Mouse (Mus musculus) urinary bladder, postnatal 25 days (tissue): ENCODE results near the gene Gtf3c6.
A peak's percentile ranks its signal among the peaks of the same experiment; 100 is the strongest.

Experiments used
- DNase-seq: peaks from one replicate; pipeline ENCODE4 v3.0.0; 2022; ENCODE audit warnings: low spot score

The Gtf3c6 gene

DNA sequence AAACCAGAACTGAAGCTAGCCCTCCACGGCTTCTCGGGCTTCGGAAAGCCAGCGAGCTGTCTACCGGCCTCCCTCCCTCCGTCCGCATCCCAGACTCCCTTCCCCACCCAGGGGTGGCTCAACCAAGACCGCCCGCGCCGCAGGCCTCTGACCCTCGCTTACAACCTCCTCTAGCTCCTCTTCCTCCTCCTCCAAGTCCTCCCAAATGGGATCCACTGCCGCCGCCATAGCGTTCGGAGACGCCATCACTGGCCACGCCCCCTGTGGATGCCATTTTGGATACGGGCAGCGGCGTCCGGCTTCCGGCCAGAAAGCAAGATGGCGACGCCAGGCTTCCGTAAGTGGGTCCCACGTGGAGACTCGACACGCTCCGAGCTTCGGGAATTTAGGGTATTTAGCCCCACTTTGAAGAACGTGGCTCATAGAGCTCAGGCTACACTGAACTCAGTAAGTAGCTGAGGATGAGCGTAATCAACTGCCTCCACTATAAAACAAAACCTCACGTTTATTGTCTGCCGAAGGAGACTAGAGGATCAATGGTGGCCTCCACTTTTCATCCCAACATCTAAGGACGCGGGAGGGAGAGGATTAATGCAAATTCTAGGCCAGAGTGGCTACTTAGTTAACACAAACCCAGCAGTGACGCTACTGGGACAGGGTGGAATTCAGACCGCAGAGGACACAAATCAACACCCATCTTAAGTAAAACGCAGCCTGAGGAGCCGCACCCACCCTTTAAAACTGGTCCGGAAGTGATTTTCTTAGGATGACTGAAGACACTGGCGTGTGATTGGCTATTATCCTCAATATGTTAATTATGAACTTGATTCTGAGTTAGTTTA, at the start of gene Gtf3c6:
Gene Gtf3c6 (minus strand): TSS at position 695 of the 842 bp plus-strand sequence.
- peak; percentile 95 for DNase-seq

DNA sequence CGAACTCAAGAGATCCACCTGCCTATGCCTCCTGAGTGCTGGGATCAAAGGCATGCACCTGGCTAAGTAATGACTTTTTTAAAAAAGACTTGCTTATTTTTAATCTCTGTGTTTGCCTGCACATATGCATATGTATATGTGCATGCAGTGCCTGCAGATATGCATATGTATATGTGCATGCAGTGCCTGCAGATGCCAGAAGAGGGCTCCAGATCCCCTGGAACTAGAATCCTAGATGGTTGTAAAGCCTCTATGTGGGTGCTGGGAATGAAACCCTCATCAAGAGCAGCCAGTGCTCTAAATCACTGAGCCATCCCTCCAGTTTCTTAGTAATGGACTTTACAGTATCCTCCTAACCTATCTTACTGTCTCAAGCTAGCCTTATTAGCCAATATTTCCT, 48.1 kb upstream of the Gtf3c6 start:
- no peak for DNase-seq

DNA sequence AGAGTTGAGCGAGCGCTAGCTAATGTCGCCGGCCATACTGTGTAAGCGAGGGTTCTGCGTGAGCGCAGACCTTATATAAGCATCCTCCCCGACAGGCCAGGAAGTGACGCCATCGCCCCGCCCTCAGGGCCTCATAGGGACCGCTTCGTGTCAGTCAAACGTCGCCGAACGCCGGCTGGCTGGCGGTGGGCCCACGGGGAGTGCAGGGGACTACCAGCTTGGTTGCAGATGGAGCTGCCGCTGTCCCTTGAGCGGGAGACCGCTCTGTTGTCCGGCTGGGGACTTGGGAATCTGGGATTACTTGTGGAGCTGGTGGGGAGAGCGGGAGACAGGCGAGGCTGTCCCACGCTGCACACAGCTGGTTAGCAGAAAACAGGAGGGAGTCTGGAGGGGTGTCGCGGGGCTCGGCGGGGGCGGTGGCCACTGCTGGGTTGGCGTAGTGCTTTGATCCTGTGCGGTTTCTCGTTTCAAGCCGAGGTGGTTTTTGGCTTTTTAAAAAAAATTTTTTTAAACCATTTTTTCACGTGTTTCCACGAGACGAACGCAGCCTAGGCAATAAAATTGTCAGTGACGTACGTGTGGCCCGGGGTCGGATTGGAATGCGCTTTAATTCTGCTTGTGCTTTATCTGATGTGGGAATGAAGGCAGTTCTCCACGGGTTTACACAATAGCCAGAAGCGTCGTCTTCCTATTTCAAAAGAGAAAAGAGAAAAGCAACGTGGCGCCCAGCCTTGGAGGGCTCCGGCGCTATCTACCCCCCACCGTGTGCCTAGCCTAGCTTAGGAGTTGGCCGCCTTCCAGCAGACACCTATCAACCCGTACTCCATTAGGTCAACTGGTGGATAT, 44.5 kb upstream of the Gtf3c6 start, which contains the start of gene Amd1:
Gene Amd1 (minus strand): TSS at position 47 of the 846 bp plus-strand sequence.
- DNase-seq: peak; percentile 100

DNA sequence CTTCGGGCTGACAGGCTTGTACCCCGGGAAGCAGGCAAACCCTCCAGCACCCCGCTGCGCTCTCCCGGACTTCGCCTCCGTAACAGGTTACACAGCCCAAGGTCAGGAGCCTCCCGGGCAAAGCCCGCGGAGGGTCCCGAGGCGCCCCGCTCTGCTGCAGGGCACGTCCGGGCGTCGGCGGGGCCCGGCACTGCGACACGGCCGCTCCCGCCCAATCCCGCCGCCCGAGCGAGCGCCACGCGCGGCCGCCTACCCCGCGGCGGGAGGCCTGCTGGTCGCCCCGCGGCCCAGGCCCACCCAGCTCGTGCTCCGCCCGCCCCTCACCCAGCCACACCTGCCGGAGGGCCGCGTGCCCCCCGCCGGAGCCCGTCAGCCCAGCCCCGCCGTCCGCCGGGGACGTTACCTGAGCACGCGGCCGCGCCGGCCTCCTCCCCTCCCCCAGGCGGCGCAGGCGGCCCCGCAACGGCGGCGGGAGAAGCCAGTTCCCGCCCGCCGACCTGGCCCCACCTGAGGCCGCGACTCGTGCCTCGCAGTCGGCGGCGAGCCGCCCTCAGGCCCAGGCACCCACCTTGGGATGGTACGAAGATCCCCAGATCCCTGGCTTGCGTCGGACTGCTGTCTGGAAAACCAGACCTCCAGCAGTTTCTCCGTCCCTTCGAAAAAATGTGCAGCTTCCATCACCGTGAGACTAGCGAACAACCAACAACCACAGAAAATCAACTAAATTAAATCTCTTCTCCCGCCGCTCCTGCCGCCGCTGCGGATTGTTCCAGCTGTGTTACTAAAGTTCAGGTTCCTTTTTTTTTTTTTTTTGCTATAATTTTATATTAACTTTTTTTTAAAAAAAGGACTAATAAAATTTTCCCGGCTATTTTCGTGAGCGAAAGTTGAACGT, 43.5 kb upstream of the Gtf3c6 start:
- peak; percentile 40 for DNase-seq

DNA sequence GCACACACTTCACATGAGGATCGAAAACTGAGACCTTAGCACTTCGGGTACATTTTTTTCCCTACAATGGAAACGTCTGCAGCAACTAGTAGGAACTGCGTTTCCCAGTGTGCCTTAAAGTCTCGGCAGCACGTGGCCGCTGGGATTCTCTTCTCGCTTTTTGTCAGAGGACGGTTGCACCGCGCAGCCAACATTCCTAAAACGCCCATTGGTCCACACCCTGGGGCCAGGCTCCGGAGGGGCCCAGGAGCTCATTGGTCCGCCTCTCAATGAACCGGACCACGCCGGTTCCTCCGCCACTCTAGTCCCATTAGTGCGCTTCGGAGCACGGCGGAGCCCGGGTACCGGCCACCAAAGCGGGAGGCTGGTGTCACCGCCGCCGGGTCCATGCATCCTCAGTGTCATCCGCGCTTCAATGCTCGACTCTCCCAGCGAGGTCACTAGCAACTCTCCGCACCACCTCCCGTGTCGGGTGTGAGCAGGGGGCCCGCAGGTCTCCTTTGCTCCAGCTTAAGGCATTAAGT, 42.8 kb upstream of the Gtf3c6 start:
- DNase-seq: peak; percentile 73

DNA sequence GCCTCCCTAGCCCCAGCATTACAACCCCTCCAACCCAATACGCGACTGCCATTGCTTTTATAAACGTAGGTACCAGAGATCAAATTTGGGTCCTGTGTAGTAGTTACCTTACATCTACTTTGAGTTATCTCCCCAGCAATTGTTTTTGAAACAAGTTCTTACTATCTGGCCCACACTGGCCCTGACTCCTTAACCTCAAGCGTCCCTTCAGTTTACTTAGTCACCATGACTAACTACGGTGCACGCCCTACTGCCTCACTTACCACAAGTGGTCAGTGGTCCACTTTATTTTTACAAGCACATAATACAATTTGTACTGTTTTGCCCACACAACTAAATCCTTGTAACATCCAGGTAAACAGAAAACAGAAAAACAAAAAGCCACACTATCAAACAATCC, 34.7 kb upstream of the Gtf3c6 start:
- no peak for DNase-seq

DNA sequence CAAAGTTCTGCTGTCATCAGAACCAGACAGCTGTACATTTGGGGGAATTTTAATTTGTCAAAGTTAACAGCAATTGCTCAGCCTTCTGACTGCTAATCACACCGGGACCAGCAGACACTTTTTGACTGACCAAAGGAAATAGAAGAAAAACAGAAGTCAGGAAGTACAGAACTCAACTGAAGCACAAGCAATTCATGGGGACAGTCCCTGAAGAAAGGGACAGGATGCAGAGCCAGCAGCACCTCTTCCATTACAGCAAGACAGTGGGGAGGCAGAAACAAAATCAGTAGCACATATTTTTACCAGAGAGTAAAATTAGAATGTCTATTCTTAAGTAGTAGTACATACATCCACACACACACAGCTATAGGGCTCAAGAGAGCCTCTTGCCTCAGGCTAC, 28.9 kb upstream of the Gtf3c6 start:
- no peak for DNase-seq

DNA sequence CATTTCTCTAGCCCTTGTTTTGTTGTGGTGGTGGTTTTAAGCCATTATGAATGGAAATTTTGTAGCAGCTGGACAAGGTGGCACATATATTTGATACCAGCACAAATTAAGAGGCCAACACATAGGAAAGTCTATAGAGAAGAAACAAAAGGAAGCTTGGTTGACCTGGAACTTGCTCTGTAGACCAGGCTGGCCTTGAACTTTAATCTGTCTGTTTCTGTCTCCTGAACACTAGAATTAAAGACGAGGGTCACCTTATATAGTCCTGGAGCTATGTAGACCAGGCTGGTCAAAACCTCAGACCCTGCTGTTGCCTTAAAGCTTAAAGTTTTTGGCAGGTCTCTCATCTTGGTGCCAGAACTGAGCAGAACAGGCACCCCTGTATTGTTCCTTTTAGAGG, 27.7 kb upstream of the Gtf3c6 start:
- DNase-seq: no peak

DNA sequence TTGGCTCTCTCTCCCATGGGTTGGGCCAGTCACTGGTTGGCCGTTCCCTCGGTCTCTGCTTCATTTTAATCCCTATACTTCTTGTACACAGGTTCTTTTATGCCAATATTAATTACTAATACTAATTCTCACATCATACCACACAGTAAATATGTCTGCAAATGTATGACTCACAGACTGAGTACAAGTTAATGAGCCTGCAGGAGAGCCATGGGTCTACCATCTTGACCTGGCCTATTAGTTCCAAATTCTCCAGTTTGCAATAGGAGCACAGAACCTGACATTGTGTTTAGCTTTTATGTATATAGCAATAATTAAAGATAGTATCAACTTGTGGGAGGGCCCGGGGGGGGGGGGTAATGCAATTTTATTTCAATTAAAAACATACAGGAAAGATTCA, 27.1 kb upstream of the Gtf3c6 start:
- no peak for DNase-seq

DNA sequence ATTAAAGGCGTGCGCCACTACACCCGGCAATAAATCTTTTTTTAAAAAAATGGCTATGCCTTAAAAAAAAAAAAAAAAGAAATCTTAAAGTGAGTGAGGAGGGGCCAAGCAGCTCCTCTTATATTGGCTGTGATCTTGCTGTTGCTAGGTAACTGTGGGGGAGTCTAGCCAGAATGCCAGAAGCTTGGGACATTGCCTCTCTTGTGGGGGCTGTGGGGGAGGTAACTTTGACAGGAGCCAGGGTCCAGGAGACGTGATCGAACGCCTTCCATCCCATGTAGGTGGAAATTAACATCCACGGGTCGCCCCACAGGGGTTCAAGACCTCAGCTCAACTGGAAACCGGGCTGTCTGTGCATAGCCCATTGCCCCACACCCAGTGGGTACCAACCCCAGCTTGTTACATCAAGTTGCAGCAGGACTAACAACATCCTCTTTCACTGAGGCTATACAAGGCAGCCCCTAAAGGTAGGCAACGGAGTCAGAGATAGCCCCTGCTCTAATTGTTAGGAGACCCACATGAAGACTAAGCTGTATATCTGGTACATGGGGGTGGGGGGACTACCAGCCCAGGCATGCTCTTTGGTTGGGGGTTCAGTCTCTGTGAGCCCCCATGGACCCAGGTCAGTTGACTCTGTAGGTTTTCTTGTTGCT, 26.4 kb upstream of the Gtf3c6 start:
- DNase-seq: no peak

DNA sequence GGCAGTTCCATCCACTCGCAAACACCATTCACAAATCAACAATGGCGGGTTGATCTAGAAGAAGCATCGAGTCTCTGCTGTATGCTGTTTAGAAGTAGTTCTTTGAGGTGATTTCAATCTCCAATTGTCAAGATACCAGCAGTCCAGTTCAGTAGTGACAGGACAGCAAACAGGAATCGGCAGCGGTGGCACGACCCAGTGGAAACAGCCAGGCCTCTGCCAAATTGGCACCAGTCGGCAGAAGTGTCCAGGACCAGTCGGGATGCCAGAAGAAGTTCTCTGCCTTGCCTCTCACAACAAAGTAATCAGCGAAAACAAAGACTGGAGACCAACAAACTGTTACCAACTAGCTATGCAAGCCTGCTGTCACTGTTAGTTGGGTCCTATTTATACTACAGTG, 25.7 kb upstream of the Gtf3c6 start:
- DNase-seq: no peak

DNA sequence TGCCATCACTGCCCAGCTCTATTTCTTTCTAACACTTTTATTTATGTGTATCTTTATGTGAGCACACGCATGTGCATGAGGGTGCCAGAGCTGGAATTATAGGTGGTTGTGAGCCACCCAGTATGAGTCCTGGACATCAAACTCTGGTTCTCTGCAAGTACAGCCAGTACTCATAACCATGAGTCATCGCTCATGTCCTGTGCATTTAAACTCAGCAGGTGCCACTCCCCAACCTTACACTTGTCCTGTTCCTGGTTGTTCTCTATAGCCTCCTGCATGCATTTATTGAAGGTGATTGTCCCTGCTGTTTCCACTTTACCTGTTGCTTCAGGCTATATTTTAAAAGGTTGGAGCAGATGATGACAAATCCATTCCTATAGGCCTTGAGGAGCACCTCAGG, 23.7 kb upstream of the Gtf3c6 start:
- DNase-seq: no peak

DNA sequence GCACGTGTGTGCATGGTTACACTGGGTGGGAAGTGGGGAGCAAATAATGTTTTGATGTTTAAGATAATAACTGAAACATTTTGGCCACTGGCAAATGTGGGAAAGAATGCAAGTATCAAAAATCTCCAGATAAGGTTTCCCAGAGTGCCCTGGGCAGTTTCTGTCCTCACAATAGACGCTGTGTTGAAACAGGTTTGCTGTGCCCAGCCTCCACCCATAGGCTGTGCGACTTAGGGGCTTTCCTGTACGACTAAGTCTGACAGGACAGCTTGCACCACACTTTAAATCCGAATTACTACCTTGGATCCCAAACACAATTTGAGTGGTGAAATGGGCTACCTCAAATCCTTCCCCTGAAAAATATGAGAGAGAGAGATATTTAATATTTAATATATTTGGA, 20.4 kb upstream of the Gtf3c6 start:
- no peak for DNase-seq

DNA sequence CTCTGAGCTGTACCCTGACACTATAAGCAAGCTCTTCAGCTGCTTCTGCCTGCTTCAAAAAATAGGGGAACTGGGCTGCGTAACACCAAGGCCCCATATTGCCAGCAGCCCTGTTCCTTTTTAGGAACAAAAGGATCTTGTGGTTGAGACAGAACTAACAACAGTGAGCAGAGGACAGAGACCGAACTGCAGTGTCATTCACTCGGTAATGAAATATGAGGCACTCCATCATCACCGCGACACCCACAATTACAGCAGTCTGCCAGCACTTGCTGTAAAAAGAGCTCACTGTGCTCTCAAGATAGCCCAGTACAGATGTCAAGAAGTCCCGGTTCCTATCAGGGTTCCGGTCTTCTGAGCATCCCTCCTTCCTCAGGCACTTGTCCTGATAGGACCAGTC, 18.1 kb upstream of the Gtf3c6 start:
- no peak for DNase-seq

DNA sequence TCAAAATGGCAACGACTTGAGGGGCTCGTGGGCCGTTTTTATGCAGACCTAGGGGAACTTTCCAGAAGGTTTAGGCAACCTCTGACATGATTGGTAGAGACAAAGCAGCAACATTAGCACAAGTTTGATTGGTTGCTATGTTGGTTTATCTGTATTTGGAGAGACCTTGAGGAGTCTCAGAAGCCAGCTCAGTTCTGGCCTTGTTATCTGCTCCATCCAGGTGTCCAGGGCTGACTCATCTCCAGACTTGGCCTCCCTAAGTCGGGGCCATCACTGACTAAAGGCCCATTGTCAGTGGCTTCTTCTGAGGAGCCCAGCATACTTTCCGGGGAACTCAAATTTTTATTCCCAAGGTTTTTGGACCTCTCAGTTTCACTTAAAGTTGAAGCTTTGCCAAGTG, 16.0 kb upstream of the Gtf3c6 start:
- no peak for DNase-seq

DNA sequence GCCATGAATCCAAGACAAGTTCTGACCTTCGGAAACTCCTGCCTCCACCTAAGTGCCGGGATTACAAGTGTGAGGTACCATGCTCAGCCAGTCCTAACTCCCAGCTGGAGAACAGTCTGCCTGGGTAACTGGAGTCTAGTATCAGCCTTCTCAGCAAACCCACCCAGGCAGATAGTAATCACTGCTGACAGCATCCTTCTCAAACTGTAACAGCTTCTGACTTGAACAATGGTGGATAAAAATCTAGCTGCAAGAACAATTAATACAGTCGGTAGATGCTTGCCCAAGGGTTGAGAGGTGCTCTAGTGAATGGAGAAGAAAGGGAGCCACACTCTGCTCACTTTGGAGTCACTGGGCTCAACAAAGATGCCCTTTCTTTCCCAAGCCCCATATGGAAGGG, 13.3 kb upstream of the Gtf3c6 start:
- DNase-seq: no peak

DNA sequence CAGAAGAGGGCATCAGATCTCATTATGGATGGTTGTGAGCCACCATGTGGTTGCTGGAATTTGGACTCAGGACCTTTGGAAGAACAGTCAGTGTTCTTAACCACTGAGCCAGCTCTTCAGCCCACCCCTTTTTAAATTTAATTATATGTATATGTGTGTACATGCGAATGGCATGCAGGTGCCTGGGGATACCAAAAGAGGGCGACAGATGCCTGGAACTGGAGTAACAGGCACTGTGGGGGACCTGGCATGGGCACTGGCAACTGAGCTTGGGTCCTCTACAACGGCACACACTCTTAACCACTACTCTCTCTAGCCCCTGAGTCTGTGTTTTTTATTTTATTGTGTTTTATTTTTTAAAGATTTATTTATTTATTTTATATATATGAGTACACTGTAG, 7.0 kb upstream of the Gtf3c6 start:
- no peak for DNase-seq

DNA sequence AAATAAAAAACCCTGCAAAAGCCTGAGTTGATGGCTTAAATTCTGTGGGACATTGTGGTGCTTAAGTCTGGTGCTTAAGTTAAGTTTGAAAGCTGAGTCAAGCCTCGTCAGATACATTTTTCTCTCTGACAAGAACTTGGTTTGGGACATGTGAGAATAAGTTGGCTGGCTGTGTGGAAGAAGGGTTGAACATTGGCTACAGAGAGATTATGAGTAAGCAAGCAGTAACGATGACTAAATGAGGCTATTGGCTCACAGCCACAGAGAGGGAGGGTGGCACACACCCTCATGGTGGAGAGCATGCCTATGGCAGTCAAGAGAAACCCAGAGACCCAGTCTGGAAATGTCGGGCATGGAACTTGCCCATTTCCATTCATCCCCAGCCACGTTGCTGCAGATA, 5.8 kb upstream of the Gtf3c6 start:
- DNase-seq: peak; percentile 35

DNA sequence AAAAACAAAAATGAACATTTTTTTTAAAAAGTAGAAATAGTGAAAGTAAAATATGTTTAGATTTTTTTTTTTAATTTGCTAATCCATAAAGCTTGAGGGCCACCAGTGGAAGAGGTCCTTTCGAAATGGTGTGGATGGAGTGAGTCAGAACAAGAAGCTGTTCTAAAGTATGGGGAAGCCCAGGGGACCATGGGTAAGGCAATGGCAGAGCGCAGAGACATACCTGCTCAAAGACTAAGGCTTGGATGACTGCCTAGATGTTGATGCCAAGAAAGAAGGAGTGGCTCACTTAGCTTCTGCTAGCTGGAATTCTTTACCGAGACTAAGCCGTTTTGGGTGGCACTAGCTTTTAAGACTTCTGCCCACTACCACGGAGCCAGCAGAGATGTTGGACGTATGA, 4.3 kb upstream of the Gtf3c6 start:
- no peak for DNase-seq

DNA sequence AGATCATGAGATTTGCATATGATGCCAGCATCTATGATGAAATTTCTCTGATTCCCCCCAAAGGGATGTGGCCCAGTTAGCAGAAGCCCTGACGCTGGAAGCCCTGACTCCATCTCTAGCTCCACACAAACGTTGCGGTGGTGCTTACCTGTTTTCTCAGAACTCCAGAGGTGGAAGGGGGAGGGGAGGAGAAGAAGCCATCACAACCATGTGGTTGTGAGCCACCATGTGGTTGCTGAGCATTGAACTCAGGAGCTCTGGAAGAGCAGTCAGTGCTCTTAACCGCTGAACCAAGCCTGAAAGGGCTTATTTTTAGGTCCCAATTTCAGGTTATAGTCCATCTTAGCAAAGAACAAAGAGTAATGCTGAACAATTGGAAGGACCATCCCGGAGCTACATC, 2.4 kb upstream of the Gtf3c6 start:
- no peak for DNase-seq

DNA sequence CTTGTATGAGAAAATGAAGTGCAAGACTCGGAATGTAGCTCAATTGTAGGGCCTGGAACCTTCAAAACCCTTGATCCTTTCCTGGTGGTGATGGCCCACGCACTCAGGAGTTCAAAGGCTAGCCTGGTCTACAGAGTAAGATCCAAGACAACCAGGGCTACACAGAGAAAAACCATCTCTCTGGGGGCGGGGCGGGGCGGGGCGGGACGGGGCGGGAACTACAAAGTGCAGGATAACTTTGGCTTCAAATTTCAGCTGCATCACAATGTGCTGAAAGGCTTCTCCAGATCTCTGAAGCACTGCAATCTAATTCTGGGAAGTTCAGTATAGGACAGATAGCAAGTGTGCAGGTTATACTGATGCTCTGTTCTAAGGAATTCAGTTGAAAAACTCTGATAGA, 1.6 kb upstream of the Gtf3c6 start:
- DNase-seq: no peak
